14 mouse cellular contexts compared by ENCODE assay signal in the genomic region with DNA sequence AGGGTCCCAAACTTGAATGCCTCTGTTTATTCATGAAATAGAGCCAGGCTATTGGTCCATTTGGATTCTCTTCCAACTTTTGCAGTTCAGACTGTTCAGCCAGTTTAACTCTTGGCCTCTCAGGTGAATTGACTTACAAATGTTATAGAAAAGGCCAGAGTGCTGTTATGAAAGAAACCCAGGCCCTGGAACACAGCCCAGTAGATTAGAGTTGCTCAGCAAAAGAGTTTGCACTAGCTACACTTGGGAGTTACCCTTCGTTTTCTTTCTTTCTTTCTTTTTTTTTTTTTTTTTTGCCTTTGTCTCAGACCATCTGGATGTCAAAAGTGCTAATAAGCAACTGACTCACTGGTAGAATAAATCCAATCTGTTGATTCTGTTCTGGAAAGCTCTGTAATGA. TPM values are rescaled to one million over a fixed set of nuclear protein-coding genes. Genes with fewer than 3 reads are reported as not detected.
DNase-seq lines count a peak whose midpoint lies in the region; ATAC-seq lines count a peak whose summit lies in the region.
"Had no signal": no experiment of that assay in that cellular context is flagged by ENCODE, and none has a peak within 500 bp of the region (broad histone marks: within the 10 kb centered on the region; RNA-seq: fewer than 3 reads in every experiment).

No protein-coding gene starts in this region.

- ATAC-seq in kidney, embryonic 16.5 days (ENCODE audit: low FRiP score, low TSS enrichment): no peak
- ATAC-seq: activated CD4-positive, CD25-positive, alpha-beta regulatory T cell, adult 4 months had no signal

- 67% methylated on average over 1 of the region's 1 CpGs for WGBS in kidney, embryonic 16.5 days

- no peaks in the 10 kb centered on the region for H3K9me3 ChIP-seq in kidney, embryonic 16.5 days (ENCODE audit: low read length)
- H3K9me3 ChIP-seq: forebrain, embryonic 10.5 days had no signal

- H3K27me3 ChIP-seq in kidney, embryonic 16.5 days (ENCODE audit: insufficient read depth, low read length): no peaks in the 10 kb centered on the region

- H3K27ac ChIP-seq in kidney, embryonic 16.5 days (ENCODE audit: low read length): no peak overlapping the region
- H3K27ac ChIP-seq: forebrain, embryonic 10.5 days; hindbrain, embryonic 14.5 days; liver, embryonic 14.5 days had no signal

- H3K4me2 ChIP-seq in kidney, embryonic 16.5 days (replicated peaks; ENCODE audit: low read depth, low read length): no peak overlapping the region
- H3K4me2 ChIP-seq: hindbrain, embryonic 14.5 days had no signal

- H3K36me3 ChIP-seq in kidney, embryonic 16.5 days (ENCODE audit: insufficient read depth, low read length): no peaks in the 10 kb centered on the region
- H3K36me3 ChIP-seq: forebrain, embryonic 10.5 days had no signal

- H3K4me1 ChIP-seq in kidney, embryonic 16.5 days (ENCODE audit: insufficient read depth, low read length): no peaks in the 10 kb centered on the region
- H3K4me1 ChIP-seq: forebrain, embryonic 10.5 days had no signal

- H3K9ac ChIP-seq in kidney, embryonic 16.5 days (replicated peaks; ENCODE audit: low read length): no peak overlapping the region
- H3K9ac ChIP-seq: hindbrain, embryonic 14.5 days; liver, embryonic 14.5 days had no signal

- DNase-seq in kidney, adult 11 months: peak; percentile 43
- peak; percentile 30 for DNase-seq in urinary bladder, postnatal 14 days (ENCODE audit: low spot score)
- DNase-seq in urinary bladder, postnatal 10 days (ENCODE audit: low spot score): no peak
- peak; percentile 22 for DNase-seq in kidney, postnatal 10 days
- no peak for DNase-seq in spleen, postnatal 36 days (ENCODE audit: low spot score in 2 of 2)
- no peak for DNase-seq in MN1 (ENCODE audit: low spot score)
- no peak for DNase-seq in urinary bladder, postnatal 4 days (ENCODE audit: low spot score in 2 of 2)
- DNase-seq: gastrocnemius, postnatal 36 days; layer of hippocampus, adult 9-11 months had no signal

- no peak overlapping the region for H3K4me3 ChIP-seq in kidney, embryonic 16.5 days (ENCODE audit: low read length)
- H3K4me3 ChIP-seq: forebrain, embryonic 10.5 days had no signal

RNA-seq across cellular contexts. Expression of gene Pde3b, which starts 51.0 kb away (rescaled TPM):
- 3.2 and 3.5 TPM in 2 replicates for polyA plus RNA-seq in kidney, embryonic 16.5 days (2015; fragmentation: Nextera tagmentation; extraction: Ambion mirVana)

Comparison
In these comparisons a context has a peak if more than half of its experiments do, and no peak if none do; other contexts are left out.
1. DNase-seq: peak in kidney, adult 11 months (single experiment), urinary bladder, postnatal 14 days (single experiment) and kidney, postnatal 10 days (single experiment); none in urinary bladder, postnatal 10 days (single experiment), spleen, postnatal 36 days (0 of 2), MN1 (single experiment) and urinary bladder, postnatal 4 days (0 of 2).